Mouse (Mus musculus): ENCODE data around the gene Dvl2. TPM values are rescaled to one million over a fixed set of nuclear protein-coding genes. Genes with fewer than 3 reads are reported as not detected.
A peak's percentile ranks its signal among the peaks of the same experiment; 100 is the strongest.

The Dvl2 gene
- total and polyA plus RNA-seq, 2 experiments from 2014 or later: 18.1 to 37.3 TPM

DNA sequence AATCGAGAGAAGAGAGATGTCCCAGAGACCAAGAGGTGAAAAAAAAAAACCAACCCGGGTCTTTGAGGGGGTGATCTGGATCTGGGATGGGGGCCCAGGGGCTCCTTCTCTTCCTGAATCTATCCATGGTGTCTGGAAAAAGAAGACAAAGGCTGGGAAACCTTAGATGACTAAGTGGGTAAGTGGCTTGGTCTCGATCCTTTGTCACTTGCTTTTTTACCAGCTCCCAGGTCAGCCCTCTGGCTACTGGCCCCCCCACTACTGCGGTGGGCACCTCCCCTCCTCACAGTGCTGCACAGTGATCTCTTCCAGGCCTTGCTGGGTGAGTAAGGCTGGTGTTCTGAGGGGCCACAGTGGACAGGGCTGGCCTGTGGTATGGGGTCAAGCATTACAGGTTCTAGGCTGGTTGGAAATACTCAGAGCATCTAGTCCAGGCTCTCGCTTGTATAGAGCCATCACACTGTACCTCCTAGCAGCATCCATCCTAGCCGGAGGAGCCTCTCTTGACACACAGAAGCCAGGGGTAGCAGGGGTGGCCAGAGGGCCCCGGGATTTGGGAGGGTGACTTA is 16.9 kb downstream of the Dvl2 start:
- H3K27me3 ChIP-seq (ENCODE audit: insufficient read depth, low read length): no peaks in the 10 kb centered on the region
- peak overlapping the region; percentile 92 for H3K9ac ChIP-seq (replicated peaks; ENCODE audit: low read length)
- H3K9me3 ChIP-seq (ENCODE audit: low read length): no peaks in the 10 kb centered on the region
- peaks cover 6% of the 10 kb centered on the region for H3K36me3 ChIP-seq (ENCODE audit: insufficient read depth, low read length)
- H3K4me1 ChIP-seq (ENCODE audit: insufficient read depth, low read length): peaks cover 42% of the 10 kb centered on the region
- H3K27ac ChIP-seq: peak overlapping the region; percentile 95; the same call in 1 of the 2 replicates
- H3K4me2 ChIP-seq (ENCODE audit: low read depth, low read length): peak overlapping the region; percentile 90
- ATAC-seq: no peak
- 49% methylated on average over 7 of the region's 7 CpGs for WGBS
- no peak for DNase-seq (ENCODE audit: low spot score)
- TF ChIP-seq CTCF (IDR thresholded peaks at IDR 0.05; ENCODE audit: low read depth): no peak
- H3K4me3 ChIP-seq (ENCODE audit: low read length): peak overlapping the region; percentile 80; the same call in 1 of the 2 replicates

GRCm38 (mm10) chr11:70018131-70018990 is 18.0 kb downstream of the Dvl2 start:
- H3K9me3 ChIP-seq (ENCODE audit: low read length): no peaks in the 10 kb centered on the region
- WGBS: under 1% methylated on average over 24 of the region's 25 CpGs
- peak overlapping the region; percentile 95 for H3K27ac ChIP-seq
- no peaks in the 10 kb centered on the region; the same call in 1 of the 2 replicates for H3K36me3 ChIP-seq (ENCODE audit: insufficient read depth, low read length)
- H3K4me1 ChIP-seq (ENCODE audit: insufficient read depth, low read length): peaks cover 49% of the 10 kb centered on the region
- peak overlapping the region; percentile 92 for H3K9ac ChIP-seq (replicated peaks; ENCODE audit: low read length)
- DNase-seq (ENCODE audit: low spot score) (peak; percentile 92), ATAC-seq (peak; percentile 1; the same call in 1 of the 2 replicates)
- no peaks in the 10 kb centered on the region for H3K27me3 ChIP-seq (ENCODE audit: insufficient read depth, low read length)
- peak overlapping the region; percentile 90 for H3K4me2 ChIP-seq (ENCODE audit: low read depth, low read length)
- peak overlapping the region; percentile 80 for H3K4me3 ChIP-seq (ENCODE audit: low read length)
- TF ChIP-seq CTCF (IDR thresholded peaks at IDR 0.05; ENCODE audit: low read depth): no peak

- Histone ChIP-seq H3K27me3 (ENCODE audit: insufficient read depth, low read length) (no peaks in the 10 kb centered on the region), H3K36me3 (ENCODE audit: insufficient read depth, low read length) (no peaks in the 10 kb centered on the region), H3K27ac (peak overlapping the region; percentile 95), H3K4me1 (ENCODE audit: insufficient read depth, low read length) (peaks cover 50% of the 10 kb centered on the region), H3K9ac (replicated peaks; ENCODE audit: low read length) (peak overlapping the region; percentile 92), H3K9me3 (ENCODE audit: low read length) (no peaks in the 10 kb centered on the region), H3K4me3 (ENCODE audit: low read length) (peak overlapping the region; percentile 80), H3K4me2 (ENCODE audit: low read depth, low read length) (peak overlapping the region; percentile 90)
- ATAC-seq: no peak
- 17% methylated on average over 2 of the region's 2 CpGs for WGBS
- DNase-seq (ENCODE audit: low spot score): no peak
- TF ChIP-seq CTCF (IDR thresholded peaks at IDR 0.05; ENCODE audit: low read depth): no peak
Measured at GRCm38 (mm10) chr11:70019495-70020021, 19.2 kb downstream of the Dvl2 start.

DNA sequence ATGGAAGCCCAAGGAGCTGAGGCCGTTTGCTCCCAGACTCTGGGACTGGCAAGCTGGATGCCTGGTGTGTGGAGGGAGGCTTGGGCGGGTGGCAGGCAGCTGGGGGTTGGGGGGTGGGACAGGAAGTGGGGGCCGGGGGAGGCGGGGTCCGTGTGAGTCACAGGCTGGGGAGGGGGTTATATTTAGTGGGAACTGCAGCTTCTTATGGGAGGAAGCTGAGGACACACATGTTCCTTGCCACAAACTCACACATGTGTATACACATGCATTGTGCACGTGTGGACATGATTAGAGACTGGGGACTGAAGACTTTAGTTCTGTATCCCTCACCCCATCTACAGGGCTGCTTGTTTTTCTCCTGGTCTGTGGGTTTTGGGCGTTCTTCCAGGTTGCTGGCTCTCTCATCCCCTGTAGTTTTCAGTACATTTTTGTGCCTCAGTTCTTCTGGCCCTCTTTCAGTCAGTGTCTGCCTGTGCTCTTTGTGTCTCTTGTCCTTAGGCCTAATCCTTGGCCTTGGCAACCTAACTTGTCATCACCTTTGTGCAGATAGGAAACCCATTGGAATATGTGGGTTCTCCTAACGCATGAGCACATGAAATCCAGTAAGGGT is 19.7 kb downstream of the Dvl2 start:
- ATAC-seq (no peak), DNase-seq (ENCODE audit: low spot score) (peak; percentile 41)
- Histone ChIP-seq H3K4me2 (ENCODE audit: low read depth, low read length) (peak overlapping the region; percentile 90), H3K4me3 (ENCODE audit: low read length) (peak overlapping the region; percentile 80), H3K4me1 (ENCODE audit: insufficient read depth, low read length) (peaks cover 47% of the 10 kb centered on the region), H3K27ac (peak overlapping the region; percentile 95), H3K27me3 (ENCODE audit: insufficient read depth, low read length) (no peaks in the 10 kb centered on the region), H3K36me3 (ENCODE audit: insufficient read depth, low read length) (no peaks in the 10 kb centered on the region), H3K9me3 (ENCODE audit: low read length) (no peaks in the 10 kb centered on the region), H3K9ac (replicated peaks; ENCODE audit: low read length) (peak overlapping the region; percentile 92)
- TF ChIP-seq CTCF (IDR thresholded peaks at IDR 0.05; ENCODE audit: low read depth): no peak
- 11% methylated on average over 7 of the region's 8 CpGs for WGBS

- under 1% methylated on average over 8 of the region's 8 CpGs for WGBS
- Histone ChIP-seq H3K4me1 (ENCODE audit: insufficient read depth, low read length) (peaks cover 43% of the 10 kb centered on the region), H3K27me3 (ENCODE audit: insufficient read depth, low read length) (no peaks in the 10 kb centered on the region), H3K9me3 (ENCODE audit: low read length) (no peaks in the 10 kb centered on the region), H3K9ac (replicated peaks; ENCODE audit: low read length) (peak overlapping the region; percentile 43), H3K4me3 (ENCODE audit: low read length) (peak overlapping the region; percentile 80), H3K27ac (peak overlapping the region; percentile 95), H3K4me2 (ENCODE audit: low read depth, low read length) (peak overlapping the region; percentile 90), H3K36me3 (ENCODE audit: insufficient read depth, low read length) (no peaks in the 10 kb centered on the region)
- ATAC-seq (peak; percentile 77), DNase-seq (ENCODE audit: low spot score) (peak; percentile 92)
- TF ChIP-seq CTCF (IDR thresholded peaks at IDR 0.05; ENCODE audit: low read depth): peak; percentile 71
Measured at GRCm38 (mm10) chr11:70020731-70021263, 20.4 kb downstream of the Dvl2 start.
